Mouse (Mus musculus) T-helper 2 cell (primary cell): ENCODE data around the gene Barhl1.

ENCODE experiments used
- in situ Hi-C: fragments of 300-600 bp; cut with MboI, MseI; formaldehyde crosslinking; loops from one replicate; pipeline ENCODE4 v1.15.1; 2025; ENCODE audit warnings: high pct_unique_total_duplicates

The Barhl1 gene

GRCm38 (mm10) chr2:28912039-28912700 is 4.3 kb downstream of the Barhl1 start:
- in situ Hi-C loops: no loop called here

GRCm38 (mm10) chr2:28911331-28912038 is 5.0 kb downstream of the Barhl1 start:
- in situ Hi-C loops: no loop called here

GRCm38 (mm10) chr2:28910877-28911276 is 5.6 kb downstream of the Barhl1 start:
- in situ Hi-C loops: no loop called here

DNA sequence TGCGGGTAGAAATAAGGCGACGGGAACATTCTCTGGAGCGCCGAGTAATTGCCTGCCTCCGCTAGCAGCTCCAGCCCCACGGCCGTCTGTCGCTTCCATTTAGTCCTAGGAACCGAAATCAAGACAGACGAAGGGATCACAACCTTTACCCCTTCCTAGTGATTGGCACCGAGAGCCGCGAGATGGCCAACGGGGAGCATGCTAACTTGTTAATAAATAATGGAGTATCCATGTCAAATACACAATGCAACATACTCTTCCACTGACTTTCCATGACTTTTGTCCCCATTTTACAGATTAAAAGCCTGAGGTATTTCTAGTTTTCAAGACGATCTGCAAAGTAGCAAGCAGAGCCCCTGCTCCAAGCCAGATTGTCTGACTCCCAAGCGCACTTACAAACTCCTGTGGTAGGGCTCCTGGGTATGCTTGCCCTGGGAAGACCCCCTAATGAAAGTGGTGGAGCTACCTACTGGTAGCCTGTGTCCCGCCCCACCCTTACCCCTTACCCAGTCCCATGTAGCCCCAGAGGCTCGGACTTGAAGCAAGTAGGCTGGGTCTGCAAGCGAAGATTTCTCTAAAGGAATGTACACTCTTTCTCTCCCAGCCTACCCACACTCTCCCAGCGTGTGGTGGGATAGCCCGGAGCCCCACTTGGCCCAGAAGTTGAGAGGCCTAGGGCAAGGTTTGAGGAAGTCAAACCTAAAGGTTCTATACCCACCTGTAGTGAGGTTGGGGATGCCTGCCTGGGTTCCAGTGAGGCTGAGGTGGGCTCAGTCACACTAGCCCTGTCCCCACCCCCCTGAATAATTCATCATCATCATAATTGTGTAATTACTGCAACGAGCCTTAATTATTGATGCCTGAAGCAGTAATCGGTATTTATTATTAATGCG is 6.4 kb downstream of the Barhl1 start:
- in situ Hi-C loops: no loop called here

DNA sequence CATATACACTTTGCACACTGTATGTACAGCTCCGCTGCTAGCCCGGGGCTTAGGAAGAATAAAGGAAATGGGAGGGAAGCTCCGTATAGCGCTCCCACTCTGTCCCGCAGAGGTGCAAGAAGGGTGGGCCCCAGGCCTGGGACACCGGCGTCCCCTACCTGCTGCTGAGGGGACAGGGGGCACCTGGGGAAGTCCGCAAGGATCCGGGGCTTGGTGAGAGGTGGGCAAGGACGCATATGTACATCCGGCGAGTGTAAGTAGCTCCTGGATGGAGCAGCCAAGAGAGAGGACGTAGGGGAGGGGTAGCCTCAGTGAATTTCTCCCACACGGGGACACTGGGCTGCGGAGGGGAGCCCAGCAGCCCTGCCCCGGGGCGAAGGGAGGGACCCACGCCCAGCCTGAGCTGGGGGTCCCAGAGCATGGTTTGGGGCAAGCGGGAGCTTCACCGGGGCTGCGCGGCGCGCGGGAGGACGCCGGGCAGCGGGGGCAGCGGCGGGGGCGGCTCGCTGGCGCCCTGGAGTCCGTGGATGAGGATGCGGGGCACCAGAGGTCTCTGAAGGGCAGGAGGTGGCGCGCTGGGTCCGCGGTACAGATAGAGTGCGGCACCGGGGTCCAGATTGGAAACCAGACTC is 7.2 kb downstream of the Barhl1 start:
- in situ Hi-C loops: no loop called here

DNA sequence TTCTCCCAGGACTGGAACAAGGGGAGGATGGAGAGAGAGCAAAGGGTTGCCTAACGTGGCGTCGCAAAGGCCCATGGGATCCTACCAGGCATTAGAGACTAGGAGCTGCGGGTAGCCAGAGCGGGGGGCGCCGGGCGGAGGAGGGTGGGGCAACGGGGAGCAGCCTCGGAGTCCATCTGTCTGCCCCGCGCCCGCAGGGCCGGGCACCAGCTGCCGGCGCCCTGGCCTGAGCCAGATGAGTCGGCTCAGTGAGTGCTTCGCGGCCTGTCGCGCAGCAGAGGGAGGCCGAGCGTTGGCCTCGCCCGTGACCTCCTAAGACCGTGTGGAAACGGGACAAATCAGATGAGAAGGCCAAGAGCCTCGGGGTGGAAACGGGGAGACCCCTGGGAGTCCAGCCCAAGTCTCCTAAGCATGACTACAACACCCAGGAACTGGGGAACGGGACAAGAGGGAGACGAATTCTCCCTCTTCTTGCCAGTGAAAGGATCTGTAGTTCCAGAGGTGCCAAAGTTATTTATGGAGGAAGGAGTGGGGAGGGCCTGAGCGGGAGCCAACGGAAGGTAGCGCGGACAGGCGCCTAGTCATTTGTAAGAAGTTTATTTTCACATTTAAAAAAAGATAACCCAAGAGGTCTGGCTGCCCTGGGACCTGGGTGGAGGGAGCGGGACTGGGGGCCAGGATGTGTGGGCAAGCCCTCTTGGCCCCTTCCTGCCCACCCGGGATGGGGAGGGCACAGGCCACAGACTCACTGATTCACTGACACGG is 7.9 kb downstream of the Barhl1 start:
- in situ Hi-C loops: no loop called here

DNA sequence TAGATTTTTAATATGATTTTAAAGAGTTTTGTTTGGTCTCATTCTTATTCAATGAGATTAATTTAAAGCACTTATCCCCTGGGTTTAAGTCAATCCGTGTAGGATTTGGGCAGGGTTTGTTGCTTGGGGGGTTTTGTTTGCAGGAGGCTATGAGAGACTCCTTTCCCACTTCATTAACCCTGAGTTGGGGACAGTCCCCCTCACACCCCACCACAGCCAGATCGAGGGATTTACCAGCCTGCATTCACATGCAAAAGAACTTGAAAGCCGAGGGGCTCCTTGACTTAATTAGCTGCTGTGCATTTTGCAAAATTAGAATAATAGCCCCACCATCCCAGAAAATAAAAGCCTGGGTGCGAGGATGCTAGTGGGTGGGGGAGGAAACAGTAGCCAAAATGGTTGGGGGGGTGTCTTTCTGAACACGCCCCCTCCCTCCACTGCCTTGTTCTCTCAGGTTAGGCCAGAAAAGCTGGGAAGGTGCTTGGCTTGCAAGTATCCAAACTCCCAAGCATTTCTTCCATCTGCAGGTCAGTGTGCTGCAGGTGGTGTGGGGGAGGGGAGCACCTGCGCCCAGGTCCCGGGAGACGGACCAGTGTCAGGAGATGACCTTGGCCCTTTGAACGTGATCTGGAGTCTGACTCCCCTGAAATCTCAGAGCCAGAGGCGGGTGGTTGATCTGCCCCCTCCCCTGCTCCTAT is 8.6 kb downstream of the Barhl1 start:
- in situ Hi-C loops: no loop called here

DNA sequence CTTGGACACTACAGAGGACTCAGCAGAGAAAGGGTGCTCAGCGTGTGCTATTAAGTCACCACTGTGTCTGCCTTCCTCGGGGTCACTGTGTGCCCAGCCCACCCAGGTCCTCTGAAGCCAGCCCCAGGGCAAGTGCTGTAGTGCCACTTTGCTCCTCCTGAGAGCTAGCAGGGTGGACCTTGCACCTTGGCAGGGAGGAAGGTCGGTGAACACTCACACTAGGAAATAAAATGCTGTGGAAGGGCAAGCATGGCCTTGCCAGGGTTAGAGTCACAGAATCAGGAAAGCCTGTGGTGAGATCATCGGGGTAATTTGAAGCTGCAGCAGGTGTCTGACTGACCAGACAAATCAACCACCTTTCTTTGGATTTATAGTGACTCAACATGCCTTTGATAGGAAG is 10.9 kb downstream of the Barhl1 start:
- in situ Hi-C loops: no loop called here

DNA sequence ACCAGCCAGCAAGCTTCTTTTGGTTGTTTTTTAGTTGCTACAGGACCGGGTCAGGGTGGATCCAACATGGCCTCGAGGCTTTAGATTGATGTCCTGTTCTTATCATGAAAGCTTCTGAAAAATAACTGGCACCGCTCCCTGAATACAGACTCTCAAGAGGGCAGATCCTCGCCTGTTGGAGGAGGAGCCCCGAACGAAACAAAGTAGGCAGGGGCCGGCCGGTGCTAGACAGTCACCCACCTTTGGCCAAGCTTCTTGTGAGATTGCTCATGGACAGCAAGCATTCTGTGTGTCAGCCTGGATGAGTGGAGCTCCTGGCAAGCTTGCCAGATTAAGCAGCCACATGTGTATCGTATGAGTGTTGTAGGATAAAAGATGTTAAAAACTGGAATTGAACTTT is 11.7 kb downstream of the Barhl1 start:
- in situ Hi-C loops: no loop called here

DNA sequence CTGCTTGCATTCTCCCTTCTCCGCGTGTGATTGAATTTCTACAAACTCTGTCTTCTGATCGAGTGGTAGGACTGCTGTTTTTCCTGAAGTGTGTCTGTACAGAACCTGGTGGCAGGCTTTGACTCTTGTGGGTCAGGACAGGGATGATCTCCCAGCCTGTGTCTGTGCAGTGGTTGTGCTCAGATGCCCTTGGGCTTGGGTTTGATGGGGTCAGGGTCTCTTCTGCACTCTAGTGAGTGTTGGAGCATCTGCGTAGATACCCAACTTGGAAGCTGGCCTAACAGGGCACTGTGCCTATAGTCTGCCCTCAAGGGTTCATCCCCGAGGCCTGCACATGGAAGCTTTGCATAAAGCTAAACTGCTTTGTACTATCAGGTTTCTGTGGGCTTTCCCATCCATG is 12.6 kb downstream of the Barhl1 start:
- in situ Hi-C loops: no loop called here

DNA sequence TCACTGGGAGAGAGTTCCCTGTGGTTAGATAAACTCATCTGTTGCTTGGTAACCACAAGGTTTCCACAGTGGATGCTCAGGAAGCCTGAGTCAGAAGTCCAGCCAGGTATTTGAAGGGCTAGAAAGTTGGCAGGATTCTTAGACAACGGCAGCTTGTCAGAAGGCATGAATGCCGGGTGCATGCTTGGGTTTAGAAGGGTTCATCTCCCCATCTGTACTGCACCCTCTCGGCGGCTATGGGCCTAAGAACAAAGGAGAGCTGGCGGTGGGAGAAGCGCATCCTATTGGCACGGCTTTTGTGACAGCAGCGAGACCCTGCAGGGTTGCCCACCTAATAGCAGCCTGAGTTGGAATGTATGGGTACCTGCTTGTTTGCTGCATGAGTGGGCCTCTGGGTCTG is 14.2 kb downstream of the Barhl1 start:
- in situ Hi-C loops: no loop called here

DNA sequence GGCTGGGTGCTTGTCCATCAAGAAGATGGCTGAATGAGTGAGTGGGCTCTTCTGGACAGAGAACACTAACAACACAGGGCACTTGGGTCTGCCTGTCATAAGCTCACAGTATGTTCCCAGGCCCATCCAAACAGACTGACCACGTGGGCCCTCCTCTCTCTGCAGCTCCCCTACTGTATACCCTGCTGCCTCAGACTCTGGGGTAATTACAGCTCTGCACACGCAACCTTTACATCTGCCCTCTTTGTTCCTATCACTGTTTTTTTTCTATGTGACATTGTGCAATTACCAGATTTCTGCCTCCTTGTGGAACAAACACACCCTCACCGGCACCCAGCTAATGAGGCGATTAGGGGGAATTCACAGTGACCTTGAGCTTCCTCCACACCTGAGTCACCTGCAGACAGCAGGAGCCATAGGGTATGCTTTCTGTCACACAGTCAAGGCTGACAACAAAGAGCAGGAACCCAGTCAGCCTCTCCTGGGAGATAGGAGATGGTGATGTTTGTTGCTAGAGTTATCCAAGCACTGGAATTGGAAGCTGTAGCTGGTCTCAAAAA is 19.0 kb downstream of the Barhl1 start:
- in situ Hi-C loops: no loop called here

DNA sequence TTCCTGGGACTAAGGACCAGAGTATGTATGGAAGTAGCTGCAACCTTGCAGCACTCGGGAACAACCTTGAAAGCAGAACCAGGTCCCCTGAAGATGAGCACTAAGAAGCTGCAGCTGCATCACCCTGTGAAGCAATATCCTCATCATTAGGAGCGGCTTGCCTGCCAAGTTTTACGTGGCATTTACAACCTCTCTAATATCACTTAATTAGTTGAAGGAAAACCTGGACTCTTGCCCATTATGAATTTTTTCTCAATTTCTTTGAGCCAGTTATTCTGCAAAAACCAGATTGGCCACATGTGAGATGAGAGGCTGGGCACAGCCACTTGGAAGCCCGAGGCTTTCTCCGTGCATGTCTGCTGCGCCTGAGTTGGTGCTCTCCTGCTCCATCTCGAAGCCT is 20.6 kb downstream of the Barhl1 start:
- in situ Hi-C loops: no loop called here

- in situ Hi-C loops: no loop called here
Observed at GRCm38 (mm10) chr2:28893526-28893925, 22.9 kb downstream of the Barhl1 start.

DNA sequence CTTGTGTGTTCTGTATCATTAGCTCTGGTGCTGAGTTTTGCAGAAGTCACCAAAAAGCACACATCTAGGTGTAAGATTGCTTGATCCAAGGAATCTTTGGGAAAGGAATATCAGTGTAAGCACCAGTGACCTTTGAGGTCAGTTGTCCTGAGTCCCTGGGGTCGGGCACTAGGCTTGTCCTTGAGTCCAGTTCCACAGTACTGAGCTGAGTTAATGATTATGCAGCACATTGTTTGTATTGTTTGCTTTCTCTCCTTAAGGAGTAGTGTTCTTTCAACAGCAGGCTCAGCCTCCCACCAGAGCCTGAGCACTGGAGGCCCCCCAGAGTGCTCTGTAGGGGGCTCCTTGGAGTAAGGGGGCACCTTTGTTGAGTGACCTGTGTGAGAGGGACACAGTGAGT is 23.7 kb downstream of the Barhl1 start:
- in situ Hi-C loops: no loop called here

DNA sequence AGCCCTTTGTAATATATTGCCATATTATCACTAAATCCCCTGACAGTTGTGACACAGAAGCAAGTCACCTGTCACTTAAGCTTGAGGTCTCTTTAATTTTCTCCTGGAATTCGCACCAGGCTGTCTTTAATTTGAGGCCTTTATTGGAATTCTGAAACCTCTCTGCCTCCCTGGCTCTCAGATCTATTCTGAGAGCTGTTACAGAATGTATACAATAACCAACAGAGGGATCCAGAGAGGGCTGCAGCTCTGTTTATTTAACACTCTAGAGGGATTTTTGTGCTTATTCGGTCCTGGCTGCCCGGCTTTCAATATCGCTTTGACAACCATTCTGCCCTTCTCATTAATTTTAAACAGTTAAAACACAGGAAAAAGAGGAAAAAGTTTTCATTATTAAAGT is 31.6 kb downstream of the Barhl1 start:
- in situ Hi-C loops: no loop called here

DNA sequence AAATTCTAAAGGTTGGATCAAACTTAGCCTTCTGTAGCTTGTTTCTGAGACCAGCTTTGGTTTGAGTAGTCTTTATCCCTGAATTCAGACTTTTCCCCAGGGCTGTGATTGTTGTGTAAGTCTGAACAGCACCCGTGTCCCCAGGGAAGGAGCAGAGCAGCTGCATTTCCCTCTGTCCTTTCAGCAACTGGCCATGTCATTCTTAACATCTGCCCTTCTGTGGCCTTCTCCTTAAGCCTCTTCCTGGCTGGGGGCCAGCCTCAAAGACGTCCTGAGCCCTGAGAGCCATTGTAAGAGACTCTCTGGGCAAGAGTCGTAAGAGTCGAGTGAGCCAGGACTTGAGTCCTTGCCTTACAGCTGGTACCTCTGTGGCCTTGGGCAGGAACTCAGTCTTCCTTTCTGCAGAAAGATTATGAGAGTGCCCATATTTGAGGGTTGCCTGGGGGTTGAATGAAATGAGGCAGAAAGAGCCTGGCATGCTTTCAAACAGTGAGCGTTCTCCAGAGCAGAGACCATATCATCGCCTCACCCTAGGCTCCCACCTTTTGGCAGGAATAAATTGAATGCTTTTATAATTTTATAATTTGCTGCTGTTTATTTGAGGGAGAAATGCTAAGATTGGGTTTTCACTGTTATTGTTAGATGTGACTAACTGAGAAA is 33.5 kb downstream of the Barhl1 start:
- in situ Hi-C loops: no loop called here

- in situ Hi-C loops: no loop called here
Observed at GRCm38 (mm10) chr2:28882047-28882446, 34.4 kb downstream of the Barhl1 start.

DNA sequence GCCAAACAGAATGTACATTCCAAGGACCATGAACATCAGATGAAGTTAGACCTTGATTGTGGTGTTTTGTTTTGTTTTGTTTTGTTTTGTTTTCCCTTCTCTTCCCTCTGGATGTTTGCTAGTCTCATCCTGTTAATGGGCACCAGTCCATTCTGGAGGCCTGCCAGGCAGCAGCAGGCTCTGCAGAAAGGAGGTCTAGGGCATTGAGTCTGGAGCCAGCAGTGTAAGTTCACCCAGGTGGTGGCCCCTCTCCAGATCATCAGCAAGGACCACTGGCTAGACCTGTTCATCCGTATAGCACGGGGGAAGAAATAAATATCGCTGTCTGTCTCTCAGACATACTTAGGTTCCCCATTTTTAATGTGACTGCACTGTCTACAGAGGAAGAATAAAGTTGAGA is 35.2 kb downstream of the Barhl1 start:
- in situ Hi-C loops: no loop called here

GRCm38 (mm10) chr2:28875554-28875953 is 40.9 kb downstream of the Barhl1 start:
- in situ Hi-C loops: no loop called here
